Mouse (Mus musculus) hindbrain, embryonic 15.5 days (tissue): ENCODE measurements at regions not wholly inside any gene's neighbourhood (a gene's known extent, or its start where the extent isn't known, plus 50 kb on each side); places are given as distances from the start of the nearest gene placed in this dataset.
A peak's percentile ranks its signal among the peaks of the same experiment; 100 is the strongest.

Experiments used
- ATAC-seq: fragments of 200-750 bp; cut with Nextera tagmentation; 2 replicates; pipeline ENCODE4 v1.8.0; 2017; ENCODE audit warnings: low read depth, moderate number of reproducible peaks, moderate TSS enrichment; ENCODE audit not compliant: low FRiP score
- H3K27ac ChIP-seq: fragments of 300-500 bp; sonication (generic); replicated peaks from 2 replicates; pipeline ENCODE4 v1.5.1; 2015; ENCODE audit warnings: mild to moderate bottlenecking, inconsistent platforms
- H3K27me3 ChIP-seq: fragments of 300-500 bp; sonication (generic); 2 replicates; pipeline ENCODE4 v1.6.1; 2015; ENCODE audit warnings: control low read depth, inconsistent platforms
- H3K36me3 ChIP-seq: fragments of 300-500 bp; sonication (generic); 2 replicates; pipeline ENCODE4 v1.6.1; 2015; ENCODE audit warnings: control low read depth, inconsistent platforms
- H3K4me1 ChIP-seq: fragments of 300-500 bp; sonication (generic); replicated peaks from 2 replicates; pipeline ENCODE4 v1.6.1; 2015; ENCODE audit warnings: control low read depth, inconsistent platforms
- H3K4me2 ChIP-seq: fragments of 300-500 bp; sonication (generic); 2 replicates; pipeline ENCODE4 v1.6.1; 2015; ENCODE audit warnings: moderate library complexity, mild to moderate bottlenecking, inconsistent platforms
- H3K4me3 ChIP-seq: fragments of 300-500 bp; sonication (generic); 2 replicates; pipeline ENCODE4 v1.5.1; 2015; ENCODE audit warnings: mild to moderate bottlenecking, inconsistent platforms
- H3K9ac ChIP-seq: fragments of 300-500 bp; sonication (generic); 2 replicates; pipeline ENCODE4 v1.6.1; 2015; ENCODE audit warnings: inconsistent platforms
- H3K9me3 ChIP-seq: fragments of 300-500 bp; sonication (generic); 2 replicates; pipeline ENCODE4 v1.6.1; 2016; ENCODE audit warnings: control low read depth, inconsistent platforms
- WGBS: fragments of 180-500 bp; shearing (Covaris S2); methylation state at CpG from one replicate; pipeline ENCODE4 v1.1.7; 2015; 5-methylcytosine and 5-hydroxymethylcytosine counted together

- ATAC-seq = no peak
Observed at GRCm38 (mm10) chr16:93429324-93429781, 174.5 kb downstream of the Setd4 start.

GRCm38 (mm10) chr16:93427264-93427663 lies 176.6 kb downstream of the Setd4 start:
- Histone ChIP-seq H3K27me3 (0 out of 2 replicates have a peak, but pooled peaks cover under 1% of the 10 kb centered on the region), H3K9ac (no peak overlapping the region), H3K4me2 (no peak overlapping the region), H3K36me3 (no peaks in the 10 kb centered on the region), H3K27ac (no peak overlapping the region), H3K4me1 (0 out of 2 replicates have a peak, but pooled peaks cover 11% of the 10 kb centered on the region), H3K4me3 (no peak overlapping the region), H3K9me3 (no peaks in the 10 kb centered on the region)
- ATAC-seq = no peak
- WGBS = 86% methylated on average over 4 of the region's 4 CpGs

More at GRCm38 (mm10) chr16:93429324-93429781, 174.5 kb downstream of the Setd4 start:
- H3K36me3 ChIP-seq = no peaks in the 10 kb centered on the region
- no peaks in the 10 kb centered on the region for H3K27me3 ChIP-seq
- no peaks in the 10 kb centered on the region for H3K9me3 ChIP-seq
- 75% methylated on average over 8 of the region's 8 CpGs for WGBS
- no peak overlapping the region for H3K9ac ChIP-seq
- H3K4me1 ChIP-seq = no peaks in the 10 kb centered on the region
- H3K4me3 ChIP-seq = no peak overlapping the region
- H3K27ac ChIP-seq = no peak overlapping the region
- H3K4me2 ChIP-seq = no peak overlapping the region

- Histone ChIP-seq H3K9me3 (no peaks in the 10 kb centered on the region), H3K9ac (no peak overlapping the region), H3K27ac (no peak overlapping the region), H3K27me3 (0 out of 2 replicates have a peak, but pooled peaks cover 5% of the 10 kb centered on the region), H3K36me3 (no peaks in the 10 kb centered on the region), H3K4me3 (no peak overlapping the region), H3K4me2 (no peak overlapping the region), H3K4me1 (0 out of 2 replicates have a peak, but pooled peaks cover 11% of the 10 kb centered on the region)
- WGBS = 86% methylated on average over 6 of the region's 6 CpGs
- ATAC-seq = no peak
Observed at GRCm38 (mm10) chr16:93425731-93426130, 178.1 kb downstream of the Setd4 start.

- 0 out of 2 replicates have a peak, but pooled peaks cover 5% of the 10 kb centered on the region for H3K27me3 ChIP-seq
- no peak for ATAC-seq
- peak overlapping the region; percentile 36 for H3K4me2 ChIP-seq
- no peaks in the 10 kb centered on the region for H3K36me3 ChIP-seq
- H3K4me1 ChIP-seq = 0 out of 2 replicates have a peak, but pooled peaks cover 11% of the 10 kb centered on the region
- H3K27ac ChIP-seq = no peak overlapping the region
- no peak overlapping the region for H3K4me3 ChIP-seq
- WGBS = 9% methylated on average over 13 of the region's 13 CpGs
- no peaks in the 10 kb centered on the region for H3K9me3 ChIP-seq
- H3K9ac ChIP-seq = no peak overlapping the region
Observed at GRCm38 (mm10) chr16:93423174-93423573, 180.7 kb downstream of the Setd4 start.

- H3K9me3 ChIP-seq = no peaks in the 10 kb centered on the region
- ATAC-seq = no peak
- 76% methylated on average over 13 of the region's 13 CpGs for WGBS
- H3K4me2 ChIP-seq = no peak overlapping the region
- H3K27me3 ChIP-seq = 0 out of 2 replicates have a peak, but pooled peaks cover 5% of the 10 kb centered on the region
- H3K4me3 ChIP-seq = no peak overlapping the region
- no peaks in the 10 kb centered on the region for H3K36me3 ChIP-seq
- H3K9ac ChIP-seq = no peak overlapping the region
- no peak overlapping the region for H3K27ac ChIP-seq
- 0 out of 2 replicates have a peak, but pooled peaks cover 11% of the 10 kb centered on the region for H3K4me1 ChIP-seq
Observed at GRCm38 (mm10) chr16:93422221-93422620, 181.6 kb downstream of the Setd4 start.

GRCm38 (mm10) chr16:93418246-93418645 lies 185.6 kb downstream of the Setd4 start:
- H3K27ac ChIP-seq = no peak overlapping the region
- no peaks in the 10 kb centered on the region for H3K36me3 ChIP-seq
- H3K4me1 ChIP-seq = 0 out of 2 replicates have a peak, but pooled peaks cover 5% of the 10 kb centered on the region
- H3K9me3 ChIP-seq = no peaks in the 10 kb centered on the region
- no peak overlapping the region for H3K4me3 ChIP-seq
- WGBS = 73% methylated on average over 8 of the region's 8 CpGs
- no peak for ATAC-seq
- H3K9ac ChIP-seq = no peak overlapping the region
- H3K4me2 ChIP-seq = no peak overlapping the region
- 0 out of 2 replicates have a peak, but pooled peaks cover 5% of the 10 kb centered on the region for H3K27me3 ChIP-seq

- H3K27ac ChIP-seq = no peak overlapping the region
- H3K4me1 ChIP-seq = 0 out of 2 replicates have a peak, but pooled peaks cover 2% of the 10 kb centered on the region
- no peak for ATAC-seq
- 0 out of 2 replicates have a peak, but pooled peaks cover 5% of the 10 kb centered on the region for H3K27me3 ChIP-seq
- no peak overlapping the region for H3K4me3 ChIP-seq
- H3K4me2 ChIP-seq = no peak overlapping the region
- 92% methylated on average over 8 of the region's 8 CpGs for WGBS
- H3K9ac ChIP-seq = no peak overlapping the region
- H3K9me3 ChIP-seq = no peaks in the 10 kb centered on the region
- H3K36me3 ChIP-seq = no peaks in the 10 kb centered on the region
Observed at GRCm38 (mm10) chr16:93417831-93418230, 186.0 kb downstream of the Setd4 start.

- Histone ChIP-seq H3K27me3 (no peaks in the 10 kb centered on the region), H3K4me1 (no peaks in the 10 kb centered on the region), H3K9ac (no peak overlapping the region), H3K4me2 (no peak overlapping the region), H3K36me3 (no peaks in the 10 kb centered on the region), H3K27ac (no peak overlapping the region), H3K4me3 (no peak overlapping the region), H3K9me3 (no peaks in the 10 kb centered on the region)
- WGBS = 71% methylated on average over 16 of the region's 16 CpGs
- ATAC-seq = no peak
Observed at GRCm38 (mm10) chr16:93392024-93392675, 211.7 kb downstream of the Setd4 start.

GRCm38 (mm10) chr16:93387578-93388116 lies 216.2 kb downstream of the Setd4 start:
- H3K9ac ChIP-seq = no peak overlapping the region
- H3K4me3 ChIP-seq = no peak overlapping the region
- WGBS = 84% methylated on average over 11 of the region's 11 CpGs

GRCm38 (mm10) chr16:93384039-93384537 lies 219.8 kb downstream of the Setd4 start:
- ATAC-seq = no peak
- Histone ChIP-seq H3K4me2 (no peak overlapping the region), H3K36me3 (no peaks in the 10 kb centered on the region), H3K9me3 (no peaks in the 10 kb centered on the region), H3K9ac (no peak overlapping the region), H3K27ac (no peak overlapping the region), H3K27me3 (no peaks in the 10 kb centered on the region), H3K4me1 (peaks cover 23% of the 10 kb centered on the region), H3K4me3 (no peak overlapping the region)
- 80% methylated on average over 8 of the region's 8 CpGs for WGBS

More at GRCm38 (mm10) chr16:93387578-93388116, 216.2 kb downstream of the Setd4 start:
- no peak for ATAC-seq
- no peaks in the 10 kb centered on the region for H3K4me1 ChIP-seq
- no peak overlapping the region for H3K27ac ChIP-seq
- no peaks in the 10 kb centered on the region for H3K27me3 ChIP-seq
- no peaks in the 10 kb centered on the region for H3K36me3 ChIP-seq
- H3K4me2 ChIP-seq = no peak overlapping the region
- no peaks in the 10 kb centered on the region for H3K9me3 ChIP-seq

GRCm38 (mm10) chr16:93382945-93383344 lies 220.9 kb downstream of the Setd4 start:
- no peak overlapping the region for H3K4me3 ChIP-seq
- H3K9ac ChIP-seq = no peak overlapping the region
- H3K9me3 ChIP-seq = no peaks in the 10 kb centered on the region
- no peak for ATAC-seq
- no peaks in the 10 kb centered on the region for H3K27me3 ChIP-seq
- no peak overlapping the region for H3K4me2 ChIP-seq
- H3K36me3 ChIP-seq = no peaks in the 10 kb centered on the region
- 79% methylated on average over 3 of the region's 3 CpGs for WGBS
- H3K4me1 ChIP-seq = peaks cover 23% of the 10 kb centered on the region
- no peak overlapping the region for H3K27ac ChIP-seq
